Mouse (Mus musculus) E14TG2a.4 (cell line): ENCODE measurements around the gene Nsd1.

Experiments used
- H3K27me3 ChIP-seq: 2 replicates; pipeline ENCODE4 v1.6.1; 2014; ENCODE audit warnings: low read length, control low read depth; ENCODE audit not compliant: insufficient read depth
- H3K36me3 ChIP-seq: 2 replicates; pipeline ENCODE4 v1.6.1; 2014; ENCODE audit warnings: low read length, control low read depth; ENCODE audit not compliant: insufficient read depth
- H3K4me1 ChIP-seq: replicated peaks from 2 replicates; pipeline ENCODE4 v1.6.1; 2014; ENCODE audit warnings: low read depth, low read length, control low read depth
- H3K4me3 ChIP-seq: replicated peaks from 2 replicates; pipeline ENCODE4 v1.5.1; 2014; ENCODE audit warnings: mild to moderate bottlenecking, low read length
- H3K9me3 ChIP-seq: 2 replicates; pipeline ENCODE4 v1.6.1; 2014; ENCODE audit warnings: low read length, control low read depth
- CTCF ChIP-seq: conservative IDR thresholded peaks from 2 replicates; pipeline ENCODE4 v1.5.1; 2014; ENCODE audit warnings: low read length
- NANOG ChIP-seq: IDR thresholded peaks from 2 replicates; pipeline ENCODE4 v1.6.1; 2014; ENCODE audit warnings: borderline replicate concordance, low read length, mixed read lengths
- POU5F1 ChIP-seq: IDR thresholded peaks from 2 replicates; pipeline ENCODE4 v1.6.1; 2014; ENCODE audit warnings: low read length, borderline replicate concordance

Gene Nsd1

GRCm38 (mm10) chr13:55361974-55362452 lies 152.4 kb downstream of the Nsd1 start:
- Histone ChIP-seq H3K27me3 (no peaks in the 10 kb centered on the region), H3K4me1 (peaks cover 49% of the 10 kb centered on the region), H3K36me3 (peaks cover 42% of the 10 kb centered on the region), H3K9me3 (no peaks in the 10 kb centered on the region), H3K4me3 (peak overlapping the region; percentile 99)
- TF ChIP-seq CTCF (no peak), NANOG (no peak), POU5F1 (no peak)

- peak within 1 kb of the TSS; percentile 99 for H3K4me3 ChIP-seq
- TF ChIP-seq POU5F1, result no peak
- no peaks in the 10 kb centered on the region for H3K27me3 ChIP-seq
- no peaks in the 10 kb centered on the region for H3K9me3 ChIP-seq
- peaks cover 37% of the 10 kb centered on the region for H3K36me3 ChIP-seq
- peaks cover 48% of the 10 kb centered on the region for H3K4me1 ChIP-seq
These were observed 153.0 kb downstream of the Nsd1 start, which contains the start of gene Lman2 for GRCm38 (mm10) chr13:55362453-55363060. Gene Lman2, minus strand, starts transcription at chr13:55362783.
